Mouse (Mus musculus): ENCODE data around the gene Tert. TPM values are rescaled to one million over a fixed set of nuclear protein-coding genes. Genes with fewer than 3 reads are reported as not detected.

Tert gene
- total and polyA plus RNA-seq, 3 experiments, result 3.8 to 9.8 (median 9.3) TPM

DNA sequence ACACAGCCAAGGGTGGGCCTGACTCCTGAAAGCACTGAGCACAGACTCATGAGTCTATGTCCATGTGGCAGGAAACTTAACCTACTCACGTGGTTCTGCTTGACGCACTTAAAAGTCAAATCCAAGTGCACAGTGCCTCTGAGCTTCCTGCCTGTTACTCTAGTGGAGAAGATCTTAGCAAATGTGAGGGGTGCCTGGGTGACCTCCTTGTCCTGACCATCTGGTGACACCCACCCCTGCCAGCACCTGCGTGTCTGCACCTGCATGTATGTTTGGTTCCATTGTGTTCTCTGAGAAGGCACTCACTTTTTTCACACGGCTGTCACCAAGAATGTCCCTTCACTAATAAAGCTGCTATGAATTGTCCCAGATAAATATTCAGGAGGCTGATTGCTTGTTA is 14.6 kb downstream of the Tert start:
- Histone ChIP-seq H3K27me3 (replicated peaks) (no peaks in the 10 kb centered on the region), H3K4me3 (replicated peaks in 1 of 3; ENCODE audit: low read depth in 2 of 3, low read length in 2 of 3, poor library complexity in 1 of 3) (no peak overlapping the region), H3K9me3 (replicated peaks; ENCODE audit: low read length) (no peaks in the 10 kb centered on the region), H3K36me3 (replicated peaks in 1 of 2; ENCODE audit: control insufficient read depth in 1 of 2, insufficient read depth in 1 of 2, low read length in 1 of 2) (peaks cover 16 to 83% of the 10 kb centered on the region in 2 experiments), H3K79me2 (replicated peaks; ENCODE audit: control insufficient read depth, extremely low read depth, insufficient read depth, poor library complexity, severe bottlenecking) (no peaks in the 10 kb centered on the region), H3K27ac (ENCODE audit: insufficient read depth, low read depth) (no peak overlapping the region), H3K4me2 (ENCODE audit: insufficient read depth, low read depth, poor library complexity, severe bottlenecking) (no peak overlapping the region), H3K4me1 (ENCODE audit: control insufficient read depth in 1 of 2, insufficient read depth in 2 of 2) (no peaks in the 10 kb centered on the region), H3K9ac (ENCODE audit: insufficient read depth, low read depth) (no peak overlapping the region)
- in situ Hi-C loops (cut with MboI; ENCODE audit: low pct_ligation_motif_present, low pct_unique_long_range_greater_than_20kb, low sequenced_read_pairs), result no loop called here
- TF ChIP-seq CHD1 (IDR thresholded peaks at IDR 0.05; ENCODE audit: low read depth, low read length) (no peak), CTCF (conservative IDR thresholded peaks at IDR 0.05 in 1 of 2, IDR thresholded peaks at IDR 0.05 in 1 of 2; ENCODE audit: low read depth in 2 of 2, low read length in 2 of 2) (no peak), KAT2A (IDR thresholded peaks at IDR 0.05; ENCODE audit: insufficient replicate concordance, low read length) (no peak), ELF1 (IDR thresholded peaks at IDR 0.05; ENCODE audit: low read depth, low read length) (no peak), POLR2AphosphoS2 (IDR thresholded peaks at IDR 0.05; ENCODE audit: low read depth, low read length) (no peak), SMC3 (IDR thresholded peaks at IDR 0.05; ENCODE audit: low read depth, low read length) (no peak), ZC3H11A (IDR thresholded peaks at IDR 0.05; ENCODE audit: low read depth, low read length) (no peak), GABPA (IDR thresholded peaks at IDR 0.05; ENCODE audit: insufficient replicate concordance, low read depth, low read length) (no peak)
- no peak for DNase-seq (ENCODE audit: extremely low read depth)
- dilution Hi-C loops (cut with MboI; ENCODE audit: extremely low pct_ligation_motif_present, extremely low pct_unique_long_range_greater_than_20kb, low sequenced_read_pairs), result no loop called here

DNA sequence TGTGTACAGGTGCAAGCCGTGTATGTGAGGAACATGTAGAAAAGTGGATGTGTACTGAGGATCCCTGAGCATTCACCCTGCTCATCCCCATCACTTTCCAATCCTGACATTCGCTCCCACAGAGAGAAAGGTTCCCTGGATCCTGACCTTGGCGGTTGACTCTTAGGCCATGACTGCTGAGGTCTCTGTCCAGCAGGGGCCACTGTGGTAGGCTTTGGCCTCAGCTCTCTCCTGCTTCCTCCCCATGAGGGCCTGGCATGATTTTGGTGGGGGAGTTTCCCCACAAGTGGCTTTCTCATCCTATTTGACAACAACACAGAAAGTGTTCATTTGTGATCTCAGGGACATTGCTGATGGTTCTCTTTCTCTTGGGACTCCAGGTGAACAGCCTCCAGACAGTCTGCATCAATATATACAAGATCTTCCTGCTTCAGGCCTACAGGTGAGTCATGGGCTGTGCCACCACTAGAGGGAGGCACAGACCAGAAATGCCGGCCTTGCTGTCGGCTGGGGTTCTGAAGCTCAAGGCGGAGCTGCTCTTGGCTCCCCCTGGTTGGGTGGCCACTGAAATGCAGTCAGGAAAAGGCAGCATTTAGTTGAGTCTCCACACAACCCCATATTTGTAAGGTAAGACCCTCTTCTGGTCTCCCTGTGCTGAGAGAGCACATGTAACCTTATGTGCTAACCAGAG is 19.8 kb downstream of the Tert start:
- no peak for TF ChIP-seq UBTF (IDR thresholded peaks at IDR 0.05; ENCODE audit: low read depth, low read length)
- TF ChIP-seq ZKSCAN1 (IDR thresholded peaks at IDR 0.05; ENCODE audit: borderline replicate concordance, low read depth, low read length), result no peak
- TF ChIP-seq ZNF384 (IDR thresholded peaks at IDR 0.05; ENCODE audit: low read depth, low read length), result no peak
- TF ChIP-seq POLR2A (IDR thresholded peaks at IDR 0.05; ENCODE audit: low read depth, low read length), result no peak
- peak; percentile 85 for TF ChIP-seq RAD21 (IDR thresholded peaks at IDR 0.05; ENCODE audit: low read depth, low read length)
- peak; percentile 67 for TF ChIP-seq SMC3 (IDR thresholded peaks at IDR 0.05; ENCODE audit: low read depth, low read length)
- TF ChIP-seq NELFE (IDR thresholded peaks at IDR 0.05; ENCODE audit: low read depth, low read length), result no peak; the same call in 1 of the 2 replicates
- TF ChIP-seq MAX (IDR thresholded peaks at IDR 0.05; ENCODE audit: low read length), result no peak
- TF ChIP-seq NRF1 (IDR thresholded peaks at IDR 0.05; ENCODE audit: low read depth, low read length), result no peak
- no peak for TF ChIP-seq KAT2A (IDR thresholded peaks at IDR 0.05; ENCODE audit: insufficient replicate concordance, low read length)
- TF ChIP-seq RCOR1 (conservative IDR thresholded peaks at IDR 0.05; ENCODE audit: low read depth, low read length), result no peak
- peak; percentile 48 to 94; a peak in 3 of 4 replicates for TF ChIP-seq CTCF (conservative IDR thresholded peaks at IDR 0.05 in 1 of 2, IDR thresholded peaks at IDR 0.05 in 1 of 2; ENCODE audit: low read depth in 2 of 2, low read length in 2 of 2)
- no peak overlapping the region for H3K9ac ChIP-seq (ENCODE audit: insufficient read depth, low read depth)
- H3K4me2 ChIP-seq (ENCODE audit: insufficient read depth, low read depth, poor library complexity, severe bottlenecking), result no peak overlapping the region
- no peaks in the 10 kb centered on the region for H3K9me3 ChIP-seq (replicated peaks; ENCODE audit: low read length)
- dilution Hi-C loops (cut with MboI; ENCODE audit: extremely low pct_ligation_motif_present, extremely low pct_unique_long_range_greater_than_20kb, low sequenced_read_pairs) (no loop called here), in situ Hi-C loops (cut with MboI; ENCODE audit: low pct_ligation_motif_present, low pct_unique_long_range_greater_than_20kb, low sequenced_read_pairs) (loop anchor here (5.0 kb wide), 1 partner anchor 46 kb away; no protein-coding TSS in a partner anchor)
- no peak overlapping the region for H3K27ac ChIP-seq (ENCODE audit: insufficient read depth, low read depth)
- H3K4me3 ChIP-seq (replicated peaks in 1 of 3; ENCODE audit: low read depth in 2 of 3, low read length in 2 of 3, poor library complexity in 1 of 3), result no peak overlapping the region
- DNase-seq (ENCODE audit: extremely low read depth), result peak; percentile 61
- no peaks in the 10 kb centered on the region for H3K27me3 ChIP-seq (replicated peaks)
- no peaks in the 10 kb centered on the region for H3K4me1 ChIP-seq (ENCODE audit: control insufficient read depth in 1 of 2, insufficient read depth in 2 of 2)
- H3K79me2 ChIP-seq (replicated peaks; ENCODE audit: control insufficient read depth, extremely low read depth, insufficient read depth, poor library complexity, severe bottlenecking), result no peaks in the 10 kb centered on the region
- H3K36me3 ChIP-seq (replicated peaks in 1 of 2; ENCODE audit: control insufficient read depth in 1 of 2, insufficient read depth in 1 of 2, low read length in 1 of 2), result peaks cover 30 to 79% of the 10 kb centered on the region in 2 experiments
